8 mouse cellular contexts compared by ENCODE assay signal in the genomic region with DNA sequence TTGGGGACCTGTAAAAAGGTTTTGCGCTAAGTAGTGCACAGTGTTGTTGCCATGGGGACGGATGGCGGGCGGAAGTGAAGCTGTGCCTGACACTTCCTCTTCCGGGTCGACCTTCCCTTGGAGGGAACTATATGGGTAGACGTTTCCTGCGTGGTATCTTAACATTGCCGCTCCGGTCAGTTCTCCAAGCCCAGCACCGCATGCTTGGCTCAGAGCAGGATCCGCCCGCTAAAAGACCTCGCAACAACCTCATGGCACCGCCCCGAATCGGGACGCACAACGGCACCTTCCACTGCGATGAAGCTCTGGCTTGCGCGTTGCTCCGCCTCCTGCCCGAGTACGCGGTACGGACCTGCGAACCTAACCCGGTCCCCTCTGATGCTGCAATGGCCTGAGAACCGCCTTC. TPM values are rescaled to one million over a fixed set of nuclear protein-coding genes. Genes with fewer than 3 reads are reported as not detected.
DNase-seq lines count a peak whose midpoint lies in the region; ATAC-seq lines count a peak whose summit lies in the region.

A gene (plus strand): TSS at position 100 of the 406 bp plus-strand sequence.

- H3K9ac ChIP-seq in intestine, embryonic 16.5 days (ENCODE audit: low read depth, low read length), result peak within 1 kb of the TSS; percentile 85
- peak within 1 kb of the TSS; percentile 68 for H3K9ac ChIP-seq in midbrain, embryonic 11.5 days (ENCODE audit: low read length)

- ATAC-seq in intestine, embryonic 16.5 days, result peak; percentile 95
- peak; percentile 95 for ATAC-seq in midbrain, embryonic 11.5 days (ENCODE audit: low FRiP score)

- peaks cover 18% of the 10 kb centered on the region for H3K36me3 ChIP-seq in intestine, embryonic 16.5 days (ENCODE audit: control insufficient read depth, insufficient read depth, low read length)
- peaks cover 10% of the 10 kb centered on the region for H3K36me3 ChIP-seq in midbrain, embryonic 11.5 days (ENCODE audit: control insufficient read depth, insufficient read depth, low read length)

- under 1% methylated on average over 30 of the region's 30 CpGs for WGBS in intestine, embryonic 16.5 days
- WGBS in midbrain, embryonic 11.5 days, result under 1% methylated on average over 30 of the region's 30 CpGs

- intact Hi-C loops in left cerebral cortex, postnatal 4 days (cut with DNase I), result no loop called here

- no peaks in the 10 kb centered on the region for H3K9me3 ChIP-seq in intestine, embryonic 16.5 days (ENCODE audit: control insufficient read depth, low read length)
- no peaks in the 10 kb centered on the region for H3K9me3 ChIP-seq in midbrain, embryonic 11.5 days (ENCODE audit: control insufficient read depth, low read length)

- peak; percentile 91 for DNase-seq in adrenal gland, postnatal 10 days
- peak; percentile 83 for DNase-seq in embryo, embryonic 9.5 days (ENCODE audit: extremely low spot score)
- DNase-seq in gastrocnemius, postnatal 4 days (ENCODE audit: low spot score in 2 of 2), result peak; percentile 51 to 83
- DNase-seq in left cerebral cortex, postnatal 4 days, result peak; percentile 76
- DNase-seq in midbrain, embryonic 11.5 days (ENCODE audit: low spot score, missing footprints), result peak; percentile 98
- DNase-seq in right cerebral cortex, postnatal 4 days, result peak; percentile 75
- DNase-seq in yolk sac, embryonic 10.5 days (ENCODE audit: low spot score), result peak; percentile 84

- peak within 1 kb of the TSS; percentile 72 for H3K4me3 ChIP-seq in intestine, embryonic 16.5 days (ENCODE audit: low read length)
- H3K4me3 ChIP-seq in midbrain, embryonic 11.5 days (ENCODE audit: low read depth, low read length), result peak within 1 kb of the TSS; percentile 61

- H3K4me1 ChIP-seq in intestine, embryonic 16.5 days (ENCODE audit: control insufficient read depth, insufficient read depth, low read length), result peaks cover 17% of the 10 kb centered on the region
- peaks cover 20% of the 10 kb centered on the region for H3K4me1 ChIP-seq in midbrain, embryonic 11.5 days (ENCODE audit: control insufficient read depth, insufficient read depth, low read length)

- peak within 1 kb of the TSS; percentile 75 for H3K27ac ChIP-seq in intestine, embryonic 16.5 days (ENCODE audit: low read length)
- H3K27ac ChIP-seq in midbrain, embryonic 11.5 days (ENCODE audit: low read depth, low read length), result no peak within 1 kb of the TSS

- no peaks in the 10 kb centered on the region for H3K27me3 ChIP-seq in intestine, embryonic 16.5 days (replicated peaks; ENCODE audit: control insufficient read depth, insufficient read depth, low read length)
- no peaks in the 10 kb centered on the region for H3K27me3 ChIP-seq in midbrain, embryonic 11.5 days (ENCODE audit: control insufficient read depth, insufficient read depth, low read length)

- peak within 1 kb of the TSS; percentile 69 for H3K4me2 ChIP-seq in intestine, embryonic 16.5 days (ENCODE audit: low read depth, low read length)
- peak within 1 kb of the TSS; percentile 72 for H3K4me2 ChIP-seq in midbrain, embryonic 11.5 days

RNA-seq across cellular contexts. Expression of the gene that starts here (rescaled TPM):
- total RNA-seq in adrenal gland, postnatal 10 days (2021), result 10 to 100 TPM; 50.0 to 62.5 TPM
- total RNA-seq in gastrocnemius, postnatal 4 days (2021), result 10 to 100 TPM; 31.0 to 35.1 TPM
- 75.3 and 80.9 TPM in 2 replicates for polyA plus RNA-seq in intestine, embryonic 16.5 days (2015; fragmentation: Nextera tagmentation; extraction: Ambion mirVana)
- total RNA-seq in left cerebral cortex, postnatal 4 days (2021), result 10 to 100 TPM; 60.2 to 65.9 TPM
- 97.8 and 99.5 TPM in 2 replicates for polyA plus RNA-seq in midbrain, embryonic 11.5 days (2014; fragmentation: Nextera tagmentation; extraction: Ambion mirVana)
